Mouse (Mus musculus) testis, adult 2 months (tissue): ENCODE measurements around the gene Myo3a.

Experiments used
- CTCF ChIP-seq: fragments of 200-500 bp; IDR thresholded peaks from 2 replicates; pipeline ENCODE4 v1.5.1; 2012; ENCODE audit warnings: low read depth, mild to moderate bottlenecking, inconsistent platforms, low read length, moderate library complexity; ENCODE audit not compliant: control insufficient read depth, insufficient read depth, insufficient replicate concordance
- POLR2A ChIP-seq: fragments of 200-500 bp; IDR thresholded peaks from 2 replicates; pipeline ENCODE4 v1.6.1; 2012; ENCODE audit warnings: low read depth, mild to moderate bottlenecking, inconsistent platforms, low read length, moderate library complexity; ENCODE audit not compliant: control insufficient read depth

- no peak for TF ChIP-seq CTCF
- no peak for TF ChIP-seq POLR2A
Measured at GRCm38 (mm10) chr2:22285777-22286176, 58.5 kb downstream of the Myo3a start.
